Mouse (Mus musculus): Measurements from ENCODE around the gene Sohlh1.

DNA sequence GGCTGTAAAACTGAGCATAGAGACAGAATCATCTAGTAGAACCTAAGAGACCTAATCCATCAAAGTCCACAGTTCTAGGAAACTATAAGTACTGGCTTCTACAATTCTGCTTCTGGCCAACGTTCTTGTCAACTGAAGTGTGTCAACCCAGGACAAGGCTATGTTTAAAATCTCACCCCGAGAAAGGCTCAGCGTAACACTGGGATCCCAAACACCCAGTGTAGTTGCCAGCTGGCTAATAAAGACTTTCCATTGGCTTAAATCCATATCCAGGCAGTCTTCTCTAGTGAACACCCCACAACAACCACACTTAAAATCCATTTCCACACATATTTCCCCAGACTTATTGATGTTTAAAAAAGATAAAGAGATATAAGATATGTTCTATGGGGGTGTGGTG is 16.3 kb downstream of the Sohlh1 start:
- TF ChIP-seq MAFK (IDR thresholded peaks at IDR 0.05; ENCODE audit: insufficient read depth, low read depth, low read length) = no peak
- no peak for TF ChIP-seq ZC3H11A (IDR thresholded peaks at IDR 0.05; ENCODE audit: borderline replicate concordance, low read depth, low read length)

Measured in ES-E14 (cell line).